Comparison of ENCODE assay signal across 8 mouse cellular contexts in genomic region chr4:63402558-63402957, GRCm38 (mm10). TPM values are rescaled to one million over a fixed set of nuclear protein-coding genes. Genes with fewer than 3 reads are reported as not detected.
DNase-seq lines count a peak whose midpoint lies in the region; ATAC-seq lines count a peak whose summit lies in the region.

No protein-coding gene starts in this region.

- H3K4me2 ChIP-seq in hindbrain, embryonic 12.5 days (replicated peaks) = peak overlapping the region; percentile 39
- H3K4me2 ChIP-seq in lung, embryonic 15.5 days = peak overlapping the region; percentile 60

- peak; percentile 70 for DNase-seq in A20 (ENCODE audit: low read depth, low spot score)
- DNase-seq in layer of hippocampus, postnatal 25 days (ENCODE audit: extremely low spot score in 1 of 2, low spot score in 1 of 2) = no peak
- no peak for DNase-seq in cerebellum, adult 18-20 months
- no peak for DNase-seq in urinary bladder, adult 2 months (ENCODE audit: low spot score)

- H3K27ac ChIP-seq in hindbrain, embryonic 12.5 days = peak overlapping the region; percentile 83
- H3K27ac ChIP-seq in lung, embryonic 15.5 days = peak overlapping the region; percentile 98

- 69% methylated on average over 6 of the region's 6 CpGs for WGBS in hindbrain, embryonic 12.5 days
- 11% methylated on average over 6 of the region's 6 CpGs for WGBS in lung, embryonic 15.5 days

- no peaks in the 10 kb centered on the region for H3K9me3 ChIP-seq in erythroblast, embryonic 14.5 days (ENCODE audit: control insufficient read depth, low read length)
- no peaks in the 10 kb centered on the region for H3K9me3 ChIP-seq in hindbrain, embryonic 12.5 days (replicated peaks)
- no peaks in the 10 kb centered on the region for H3K9me3 ChIP-seq in lung, embryonic 15.5 days

- no peak for ATAC-seq in erythroblast, adult 5-6 weeks (replicated peaks; ENCODE audit: low FRiP score, poor library complexity, severe bottlenecking)
- peak; percentile 1; the same call in 1 of the 2 replicates for ATAC-seq in hindbrain, embryonic 12.5 days (ENCODE audit: low FRiP score)
- peak; percentile 6 for ATAC-seq in lung, embryonic 15.5 days (ENCODE audit: borderline replicate concordance, extremely low read depth, low FRiP score, low TSS enrichment)

- peaks cover 18% of the 10 kb centered on the region for H3K36me3 ChIP-seq in erythroblast, embryonic 14.5 days (ENCODE audit: control insufficient read depth)
- no peaks in the 10 kb centered on the region for H3K36me3 ChIP-seq in hindbrain, embryonic 12.5 days
- H3K36me3 ChIP-seq in lung, embryonic 15.5 days = no peaks in the 10 kb centered on the region

- H3K27me3 ChIP-seq in erythroblast, embryonic 14.5 days (ENCODE audit: control insufficient read depth) = no peaks in the 10 kb centered on the region
- H3K27me3 ChIP-seq in hindbrain, embryonic 12.5 days = no peaks in the 10 kb centered on the region
- H3K27me3 ChIP-seq in lung, embryonic 15.5 days = no peaks in the 10 kb centered on the region

- H3K9ac ChIP-seq in hindbrain, embryonic 12.5 days = no peak overlapping the region
- peak overlapping the region; percentile 49 for H3K9ac ChIP-seq in lung, embryonic 15.5 days

- peaks cover 88% of the 10 kb centered on the region for H3K4me1 ChIP-seq in erythroblast, embryonic 14.5 days (ENCODE audit: control insufficient read depth)
- H3K4me1 ChIP-seq in hindbrain, embryonic 12.5 days = peaks cover 58% of the 10 kb centered on the region
- peaks cover 77% of the 10 kb centered on the region for H3K4me1 ChIP-seq in lung, embryonic 15.5 days

- H3K4me3 ChIP-seq in erythroblast, embryonic 14.5 days (replicated peaks) = peak overlapping the region; percentile 33
- peak overlapping the region; percentile 16; the same call in 1 of the 2 replicates for H3K4me3 ChIP-seq in hindbrain, embryonic 12.5 days
- H3K4me3 ChIP-seq in lung, embryonic 15.5 days = peak overlapping the region; percentile 43

RNA-seq across cellular contexts. Expression of gene Akna, which starts 0.6 kb away (rescaled TPM):
- 1.3 and 1.6 TPM in 2 replicates for polyA plus RNA-seq in erythroblast, embryonic 14.5 days (2012)
- 16.9 and 18.4 TPM in 2 replicates for total RNA-seq in erythroblast, adult 5-6 weeks (2015; ENCODE audit: low replicate concordance)
- total RNA-seq in erythroblast, adult 5-6 weeks (2017; ENCODE audit: low replicate concordance) = 8.2 and 9.5 TPM in 2 replicates
- 10.4 and 10.9 TPM in 2 replicates for polyA plus RNA-seq in hindbrain, embryonic 12.5 days (2016; fragmentation: Nextera tagmentation; extraction: Ambion mirVana)
- polyA plus RNA-seq in lung, embryonic 15.5 days (2015; fragmentation: Nextera tagmentation; extraction: Ambion mirVana) = 9.0 and 10.4 TPM in 2 replicates
- total RNA-seq in layer of hippocampus, postnatal 25 days (2021) = 1 to 10 TPM; 2.6 to 4.4 TPM
- 1.8 and 3.5 TPM in 2 replicates for polyA plus RNA-seq in urinary bladder, adult 2 months (2012; rRNA removed)

RNA-seq across cellular contexts. Expression of gene Orm2, which starts 40.3 kb away (rescaled TPM):
- polyA plus RNA-seq in erythroblast, embryonic 14.5 days (2012) = not detected in 2 replicates
- not detected in 2 replicates for total RNA-seq in erythroblast, adult 5-6 weeks (2015; ENCODE audit: low replicate concordance)
- not detected in 2 replicates for total RNA-seq in erythroblast, adult 5-6 weeks (2017; ENCODE audit: low replicate concordance)
- polyA plus RNA-seq in hindbrain, embryonic 12.5 days (2016; fragmentation: Nextera tagmentation; extraction: Ambion mirVana) = not detected in 2 replicates
- polyA plus RNA-seq in lung, embryonic 15.5 days (2015; fragmentation: Nextera tagmentation; extraction: Ambion mirVana) = not detected in 2 replicates
- total RNA-seq in layer of hippocampus, postnatal 25 days (2021) = not detected
- polyA plus RNA-seq in urinary bladder, adult 2 months (2012; rRNA removed) = 0.16 and 0.36 TPM in 2 replicates

RNA-seq across cellular contexts. Expression of gene Orm3, which starts 46.6 kb away (rescaled TPM):
- not detected in 2 replicates for polyA plus RNA-seq in erythroblast, embryonic 14.5 days (2012)
- not detected in 2 replicates for total RNA-seq in erythroblast, adult 5-6 weeks (2015; ENCODE audit: low replicate concordance)
- total RNA-seq in erythroblast, adult 5-6 weeks (2017; ENCODE audit: low replicate concordance) = not detected in 2 replicates
- polyA plus RNA-seq in hindbrain, embryonic 12.5 days (2016; fragmentation: Nextera tagmentation; extraction: Ambion mirVana) = not detected in 2 replicates
- not detected in 2 replicates for polyA plus RNA-seq in lung, embryonic 15.5 days (2015; fragmentation: Nextera tagmentation; extraction: Ambion mirVana)
- not detected for total RNA-seq in layer of hippocampus, postnatal 25 days (2021)
- 0.32 and 0.39 TPM in 2 replicates for polyA plus RNA-seq in urinary bladder, adult 2 months (2012; rRNA removed)

RNA-seq across cellular contexts. Expression of gene Orm1, which starts 58.2 kb away (rescaled TPM):
- polyA plus RNA-seq in erythroblast, embryonic 14.5 days (2012) = not detected in 2 replicates
- 26.3 TPM in 1 of 2 replicates, not detected in the other for total RNA-seq in erythroblast, adult 5-6 weeks (2015; ENCODE audit: low replicate concordance)
- total RNA-seq in erythroblast, adult 5-6 weeks (2017; ENCODE audit: low replicate concordance) = 14.8 and 18.0 TPM in 2 replicates
- not detected in 2 replicates for polyA plus RNA-seq in hindbrain, embryonic 12.5 days (2016; fragmentation: Nextera tagmentation; extraction: Ambion mirVana)
- polyA plus RNA-seq in lung, embryonic 15.5 days (2015; fragmentation: Nextera tagmentation; extraction: Ambion mirVana) = not detected in 2 replicates
- not detected for total RNA-seq in layer of hippocampus, postnatal 25 days (2021)
- 7.2 and 12.5 TPM in 2 replicates for polyA plus RNA-seq in urinary bladder, adult 2 months (2012; rRNA removed)
